Mouse (Mus musculus): ENCODE data around the gene Olfr803. TPM values are rescaled to one million over a fixed set of nuclear protein-coding genes. Genes with fewer than 3 reads are reported as not detected.

Olfr803 gene
- polyA plus RNA-seq, 1 experiment from 2014 or later: not detected

Small RNAs within 50 kb of the gene (microRNA-seq; reads per million reads assigned to microRNA genes)
- gene Gm24485: not detected

Other genes with a start within 250 kb of the Olfr803 start
- not detected in 2 replicates for gene Olfr787, start 232.4 kb downstream of the Olfr803 start, polyA plus RNA-seq (2014; fragmentation: Nextera tagmentation; extraction: Ambion mirVana)
- not detected in 2 replicates for gene Olfr788, start 223.3 kb downstream of the Olfr803 start, polyA plus RNA-seq (2014; fragmentation: Nextera tagmentation; extraction: Ambion mirVana)
- not detected in 2 replicates for gene Olfr789, start 209.5 kb downstream of the Olfr803 start, polyA plus RNA-seq (2014; fragmentation: Nextera tagmentation; extraction: Ambion mirVana)
- not detected in 2 replicates for gene Olfr790, start 195.8 kb downstream of the Olfr803 start, polyA plus RNA-seq (2014; fragmentation: Nextera tagmentation; extraction: Ambion mirVana)
- gene Olfr791, start 172.5 kb downstream of the Olfr803 start, polyA plus RNA-seq (2014; fragmentation: Nextera tagmentation; extraction: Ambion mirVana): not detected in 2 replicates
- not detected in 2 replicates for gene Olfr792, start 155.1 kb downstream of the Olfr803 start, polyA plus RNA-seq (2014; fragmentation: Nextera tagmentation; extraction: Ambion mirVana)
- gene Olfr794, start 126.6 kb downstream of the Olfr803 start, polyA plus RNA-seq (2014; fragmentation: Nextera tagmentation; extraction: Ambion mirVana): not detected in 2 replicates
- not detected in 2 replicates for gene Olfr796, start 81.7 kb downstream of the Olfr803 start, polyA plus RNA-seq (2014; fragmentation: Nextera tagmentation; extraction: Ambion mirVana)
- gene Olfr798, start 66.4 kb downstream of the Olfr803 start, polyA plus RNA-seq (2014; fragmentation: Nextera tagmentation; extraction: Ambion mirVana): not detected in 2 replicates
- not detected in 2 replicates for gene Olfr799, start 56.8 kb downstream of the Olfr803 start, polyA plus RNA-seq (2014; fragmentation: Nextera tagmentation; extraction: Ambion mirVana)
- not detected in 2 replicates for gene Olfr800, start 36.6 kb downstream of the Olfr803 start, polyA plus RNA-seq (2014; fragmentation: Nextera tagmentation; extraction: Ambion mirVana)
- not detected in 2 replicates for gene Olfr801, start 20.4 kb downstream of the Olfr803 start, polyA plus RNA-seq (2014; fragmentation: Nextera tagmentation; extraction: Ambion mirVana)
- gene Olfr802, start 6.1 kb downstream of the Olfr803 start, polyA plus RNA-seq (2014; fragmentation: Nextera tagmentation; extraction: Ambion mirVana): 0.06 TPM in 1 of 2 replicates, not detected in the other
- not detected in 2 replicates for gene Olfr804, start 8.9 kb upstream of the Olfr803 start, polyA plus RNA-seq (2014; fragmentation: Nextera tagmentation; extraction: Ambion mirVana)
- gene Olfr805, start 35.1 kb upstream of the Olfr803 start, polyA plus RNA-seq (2014; fragmentation: Nextera tagmentation; extraction: Ambion mirVana): not detected in 2 replicates
- not detected in 2 replicates for gene Olfr806, start 47.6 kb upstream of the Olfr803 start, polyA plus RNA-seq (2014; fragmentation: Nextera tagmentation; extraction: Ambion mirVana)
- not detected in 2 replicates for gene Olfr807, start 63.5 kb upstream of the Olfr803 start, polyA plus RNA-seq (2014; fragmentation: Nextera tagmentation; extraction: Ambion mirVana)
- not detected in 2 replicates for gene Olfr808, start 71.2 kb upstream of the Olfr803 start, polyA plus RNA-seq (2014; fragmentation: Nextera tagmentation; extraction: Ambion mirVana)
- not detected in 2 replicates for gene Olfr809, start 80.4 kb upstream of the Olfr803 start, polyA plus RNA-seq (2014; fragmentation: Nextera tagmentation; extraction: Ambion mirVana)
- gene Olfr810, start 100.6 kb upstream of the Olfr803 start, polyA plus RNA-seq (2014; fragmentation: Nextera tagmentation; extraction: Ambion mirVana): not detected in 2 replicates
- not detected in 2 replicates for gene Olfr811, start 110.1 kb upstream of the Olfr803 start, polyA plus RNA-seq (2014; fragmentation: Nextera tagmentation; extraction: Ambion mirVana)
- not detected in 2 replicates for gene Olfr812, start 151.8 kb upstream of the Olfr803 start, polyA plus RNA-seq (2014; fragmentation: Nextera tagmentation; extraction: Ambion mirVana)
- not detected in 2 replicates for gene Olfr813, start 161.1 kb upstream of the Olfr803 start, polyA plus RNA-seq (2014; fragmentation: Nextera tagmentation; extraction: Ambion mirVana)
- not detected in 2 replicates for gene Olfr814, start 185.6 kb upstream of the Olfr803 start, polyA plus RNA-seq (2014; fragmentation: Nextera tagmentation; extraction: Ambion mirVana)
- not detected in 2 replicates for gene Olfr815, start 211.6 kb upstream of the Olfr803 start, polyA plus RNA-seq (2014; fragmentation: Nextera tagmentation; extraction: Ambion mirVana)
- not detected in 2 replicates for gene Olfr816, start 221.3 kb upstream of the Olfr803 start, polyA plus RNA-seq (2014; fragmentation: Nextera tagmentation; extraction: Ambion mirVana)